Mouse (Mus musculus): ENCODE measurements around the gene Tst.

DNA sequence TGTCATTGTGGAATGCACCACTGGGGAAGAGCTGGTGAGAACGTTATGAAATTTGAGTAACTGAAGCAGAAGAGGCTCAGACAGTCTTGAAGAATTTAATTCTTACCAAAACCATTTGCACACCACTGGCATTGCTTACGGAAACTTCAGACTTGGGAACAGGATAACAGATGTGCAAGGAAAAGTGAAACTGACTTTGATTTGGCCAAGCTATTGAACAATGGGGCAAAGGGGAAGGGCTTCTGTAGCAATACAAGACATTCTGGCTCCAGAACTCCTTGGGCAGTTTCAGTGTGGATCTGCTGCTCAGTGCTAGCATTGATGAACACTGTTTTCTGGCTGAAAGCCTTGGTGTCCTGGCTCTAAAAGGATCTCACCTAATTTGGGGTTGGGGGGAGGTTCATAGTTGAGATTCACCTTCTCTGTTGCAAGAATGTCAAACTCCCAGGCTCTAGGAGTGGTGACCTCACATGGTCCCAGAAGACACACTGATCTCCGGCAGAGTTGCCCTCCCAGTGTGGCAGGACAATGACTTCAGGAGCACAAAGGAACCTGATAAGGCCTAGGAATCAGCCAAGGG is 54.0 kb downstream of the Tst start:
- TF ChIP-seq CTCF (IDR thresholded peaks at IDR 0.05; ENCODE audit: low read depth, low read length) (no peak), POLR2A (IDR thresholded peaks at IDR 0.05; ENCODE audit: borderline replicate concordance, low read depth, low read length) (no peak)
